Mouse (Mus musculus): ENCODE data around the gene Ltbr.

The Ltbr gene

GRCm38 (mm10) chr6:125350231-125350994 lies 36.7 kb upstream of the Ltbr start:
- ChIA-PET CTCF (interaction anchor here in 2 of 4 experiments (0.9 to 1.2 kb wide), 2 partner anchors 10 to 22 kb away, joined by 3 read pairs; no protein-coding TSS in a partner anchor), POLR2A (interaction anchor here in 3 of 4 experiments (0.5 to 3.5 kb wide), 12 partner anchors 8 to 1789 kb away, joined by 3 to 21 read pairs (median 4); no protein-coding TSS in a partner anchor)

GRCm38 (mm10) chr6:125349575-125350230 lies 36.0 kb upstream of the Ltbr start:
- CTCF ChIA-PET = interaction anchor here in 2 of 4 experiments (0.8 to 1.5 kb wide), 4 partner anchors 11 to 21 kb away, joined by 3 to 5 read pairs (median 3); no protein-coding TSS in a partner anchor
- POLR2A ChIA-PET = interaction anchor here in 3 of 4 experiments (0.5 to 3.5 kb wide), 23 partner anchors 9 to 1789 kb away, joined by 3 to 21 read pairs (median 3); no protein-coding TSS in a partner anchor

- POLR2A ChIA-PET = interaction anchor here in 3 of 4 experiments (0.6 to 3.5 kb wide), 22 partner anchors 10 to 243 kb away, joined by 3 to 21 read pairs (median 3); no protein-coding TSS in a partner anchor
- CTCF ChIA-PET = interaction anchor here in 2 of 4 experiments (0.8 to 1.6 kb wide), 6 partner anchors 11 to 21 kb away, joined by 3 to 5 read pairs (median 3); no protein-coding TSS in a partner anchor
Observed at GRCm38 (mm10) chr6:125348721-125349574, 35.3 kb upstream of the Ltbr start, which contains the start of gene Tnfrsf1a. Gene Tnfrsf1a, plus strand, starts transcription at chr6:125349362.

GRCm38 (mm10) chr6:125346029-125346428 lies 32.3 kb upstream of the Ltbr start:
- POLR2A ChIA-PET = interaction anchor here in 2 of 4 experiments (0.5 to 0.6 kb wide), 3 partner anchors 191 to 817 kb away, joined by 3 to 4 read pairs (median 3); no protein-coding TSS in a partner anchor
- CTCF ChIA-PET = interaction anchor here in 1 of 4 experiments (0.6 to 2.2 kb wide), 4 partner anchors 18 to 1213 kb away, joined by 3 to 4 read pairs (median 3); no protein-coding TSS in a partner anchor

- ChIA-PET CTCF (interaction anchor here in 2 of 4 experiments (0.6 to 2.2 kb wide), 5 partner anchors 17 to 1213 kb away, joined by 3 to 4 read pairs (median 3); no protein-coding TSS in a partner anchor), POLR2A (interaction anchor here in 2 of 4 experiments (0.5 to 0.7 kb wide), 4 partner anchors 78 to 817 kb away, joined by 3 to 4 read pairs (median 3); no protein-coding TSS in a partner anchor)
Observed at GRCm38 (mm10) chr6:125345625-125346024, 31.9 kb upstream of the Ltbr start.

GRCm38 (mm10) chr6:125344866-125345265 lies 31.2 kb upstream of the Ltbr start:
- ChIA-PET POLR2A (interaction anchor here in 2 of 4 experiments (0.6 to 2.7 kb wide), 9 partner anchors 8 to 385 kb away, joined by 3 to 13 read pairs (median 5); partner anchors contain the start of gene Scnn1a (in 1 of the 2)), CTCF (interaction anchor here in 3 of 4 experiments (0.5 to 2.2 kb wide), 4 partner anchors 7 to 258 kb away, joined by 3 to 6 read pairs (median 4); no protein-coding TSS in a partner anchor)

- ChIA-PET POLR2A (interaction anchor here in 3 of 4 experiments (0.9 to 2.7 kb wide), 11 partner anchors 9 to 67 kb away, joined by 3 to 13 read pairs (median 7); partner anchors contain the start of genes Scnn1a (in 1 of the 3) and Tuba3a (in 1 of the 3)), CTCF (interaction anchor here in 2 of 4 experiments (1.6 to 2.2 kb wide), 2 partner anchors 16 to 20 kb away, joined by 4 to 6 read pairs; no protein-coding TSS in a partner anchor)
Observed at GRCm38 (mm10) chr6:125344084-125344483, 30.4 kb upstream of the Ltbr start.

- ChIA-PET CTCF (interaction anchor here in 2 of 4 experiments (0.6 kb wide), 2 partner anchors 79 to 457 kb away, joined by 3 to 4 read pairs; no protein-coding TSS in a partner anchor), POLR2A (interaction anchor here in 1 of 4 experiments (0.8 to 2.2 kb wide), 3 partner anchors 11 to 22 kb away, joined by 3 to 6 read pairs (median 4); no protein-coding TSS in a partner anchor)
Observed at GRCm38 (mm10) chr6:125342198-125342597, 28.5 kb upstream of the Ltbr start.

- ChIA-PET POLR2A (interaction anchor here in 2 of 4 experiments (0.7 to 1.8 kb wide), 2 partner anchors 9 to 1194 kb away, joined by 3 to 4 read pairs; no protein-coding TSS in a partner anchor), CTCF (no interaction called here)
Observed at GRCm38 (mm10) chr6:125340244-125340643, 26.6 kb upstream of the Ltbr start.

- ChIA-PET POLR2A (no interaction called here), CTCF (interaction anchor here in 1 of 4 experiments (0.6 kb wide), 1 partner anchor 210 kb away, joined by 5 read pairs; no protein-coding TSS in a partner anchor)
Observed at GRCm38 (mm10) chr6:125338791-125339660, 25.3 kb upstream of the Ltbr start.

- CTCF ChIA-PET = no interaction called here
- POLR2A ChIA-PET = no interaction called here
Observed at GRCm38 (mm10) chr6:125334356-125334755, 20.7 kb upstream of the Ltbr start.

GRCm38 (mm10) chr6:125333112-125333899 lies 19.6 kb upstream of the Ltbr start:
- CTCF ChIA-PET = no interaction called here
- POLR2A ChIA-PET = interaction anchor here in 1 of 4 experiments (0.6 kb wide), 1 partner anchor 573 kb away, joined by 3 read pairs; no protein-coding TSS in a partner anchor

GRCm38 (mm10) chr6:125330626-125331326 lies 17.1 kb upstream of the Ltbr start:
- POLR2A ChIA-PET = interaction anchor here (0.5 to 2.7 kb wide), 30 partner anchors 8 to 199 kb away, joined by 3 to 26 read pairs (median 4); partner anchors contain the start of genes Scnn1a (in 2 of the 4), Tnfrsf1a (in 2 of the 4) and Vamp1 (in 1 of the 4)

GRCm38 (mm10) chr6:125328243-125328642 lies 14.6 kb upstream of the Ltbr start:
- CTCF ChIA-PET = interaction anchor here (0.5 to 1.4 kb wide), 23 partner anchors 16 to 362 kb away, joined by 3 to 7 read pairs (median 3); partner anchors contain the start of genes Ano2 (in 1 of the 4) and Tnfrsf1a (in 1 of the 4)
- POLR2A ChIA-PET = interaction anchor here in 3 of 4 experiments (0.6 to 2.0 kb wide), 7 partner anchors 15 to 1180 kb away, joined by 3 to 7 read pairs (median 3); no protein-coding TSS in a partner anchor

More at GRCm38 (mm10) chr6:125330626-125331326, 17.1 kb upstream of the Ltbr start:
- CTCF ChIA-PET = interaction anchor here in 3 of 4 experiments (0.5 to 1.3 kb wide), 7 partner anchors 10 to 273 kb away, joined by 3 to 4 read pairs (median 4); partner anchors contain the start of gene Scnn1a (in 1 of the 3)

Measured in embryonic stem cell, embryonic (primary cell).